Mouse (Mus musculus) lung, embryonic 14.5 days (tissue): ENCODE measurements at regions not wholly inside any gene's neighbourhood (a gene's known extent, or its start where the extent isn't known, plus 50 kb on each side); places are given as distances from the start of the nearest gene placed in this dataset.

Experiments used
- ATAC-seq: fragments of 200-750 bp; cut with Nextera tagmentation; 2 replicates; pipeline ENCODE4 v1.8.0; 2017; ENCODE audit warnings: mild to moderate bottlenecking, moderate TSS enrichment, moderate library complexity; ENCODE audit not compliant: insufficient read depth
- DNase-seq: peaks from one replicate; pipeline ENCODE4 v3.0.0-alpha.2; 2015
- H3K27ac ChIP-seq: fragments of 300-500 bp; sonication (generic); 2 replicates; pipeline ENCODE4 v1.5.1; 2014; ENCODE audit warnings: low read depth, mild to moderate bottlenecking, moderate library complexity
- H3K27me3 ChIP-seq: fragments of 300-500 bp; sonication (generic); 2 replicates; pipeline ENCODE4 v1.6.1; 2014; ENCODE audit warnings: low read length, control low read depth; ENCODE audit not compliant: insufficient read depth
- H3K36me3 ChIP-seq: fragments of 300-500 bp; sonication (generic); 2 replicates; pipeline ENCODE4 v1.6.1; 2014; ENCODE audit warnings: control low read depth; ENCODE audit not compliant: insufficient read depth
- H3K4me1 ChIP-seq: fragments of 300-500 bp; sonication (generic); 2 replicates; pipeline ENCODE4 v1.6.1; 2014; ENCODE audit warnings: antibody characterized with exemption, control low read depth; ENCODE audit not compliant: insufficient read depth
- H3K4me2 ChIP-seq: fragments of 300-500 bp; sonication (generic); 2 replicates; pipeline ENCODE4 v1.6.1; 2014; ENCODE audit warnings: mild to moderate bottlenecking
- H3K4me3 ChIP-seq: fragments of 300-500 bp; sonication (generic); 2 replicates; pipeline ENCODE4 v1.5.1; 2014; ENCODE audit warnings: low read depth, low read length
- H3K9ac ChIP-seq: fragments of 300-500 bp; sonication (generic); 2 replicates; pipeline ENCODE4 v1.6.1; 2014
- H3K9me3 ChIP-seq: fragments of 300-500 bp; sonication (generic); 2 replicates; pipeline ENCODE4 v1.6.1; 2016; ENCODE audit warnings: low read depth, low read length, control low read depth
- CTCF ChIP-seq: IDR thresholded peaks from 2 replicates; pipeline ENCODE4 v1.5.1; 2016; ENCODE audit warnings: antibody characterized with exemption, low read depth
- WGBS: fragments of 180-500 bp; shearing (Covaris S2); extraction: QIAGEN DNeasy Blood & Tissue Kit; methylation state at CpG from one replicate; pipeline ENCODE4 v1.1.7; 2014; 5-methylcytosine and 5-hydroxymethylcytosine counted together

- Histone ChIP-seq H3K4me3 (no peak overlapping the region), H3K27ac (no peak overlapping the region), H3K27me3 (peaks cover 47% of the 10 kb centered on the region), H3K4me2 (peak overlapping the region; percentile 25; the same call in 1 of the 2 replicates), H3K9ac (no peak overlapping the region), H3K36me3 (no peaks in the 10 kb centered on the region), H3K9me3 (no peaks in the 10 kb centered on the region), H3K4me1 (no peaks in the 10 kb centered on the region)
- no peak for TF ChIP-seq CTCF
- WGBS = 1% methylated on average over 38 of the region's 38 CpGs
- ATAC-seq (no peak), DNase-seq (no peak)
Measured at GRCm38 (mm10) chr13:54874291-54875200, 74.7 kb upstream of the Unc5a start.

- Histone ChIP-seq H3K4me2 (no peak overlapping the region), H3K27ac (no peak overlapping the region), H3K36me3 (no peaks in the 10 kb centered on the region), H3K9ac (no peak overlapping the region), H3K4me3 (no peak overlapping the region), H3K27me3 (peaks cover 45% of the 10 kb centered on the region), H3K4me1 (no peaks in the 10 kb centered on the region), H3K9me3 (no peaks in the 10 kb centered on the region)
- no peak for ATAC-seq
- DNase-seq = peak; percentile 87
- no peak for TF ChIP-seq CTCF
- WGBS = 32% methylated on average over 8 of the region's 8 CpGs
Measured at GRCm38 (mm10) chr13:54876556-54876955, 72.7 kb upstream of the Unc5a start.

- Histone ChIP-seq H3K9ac (no peak overlapping the region), H3K36me3 (no peaks in the 10 kb centered on the region), H3K4me1 (no peaks in the 10 kb centered on the region), H3K9me3 (no peaks in the 10 kb centered on the region), H3K4me2 (no peak overlapping the region), H3K27me3 (peaks cover 34% of the 10 kb centered on the region), H3K4me3 (no peak overlapping the region), H3K27ac (no peak overlapping the region)
- DNase-seq (no peak), ATAC-seq (no peak)
- 75% methylated on average over 8 of the region's 8 CpGs for WGBS
- TF ChIP-seq CTCF = no peak
Measured at GRCm38 (mm10) chr13:54877656-54878055, 71.6 kb upstream of the Unc5a start.

- H3K4me3 ChIP-seq = no peak overlapping the region
- H3K9ac ChIP-seq = no peak overlapping the region
- ATAC-seq (no peak), DNase-seq (no peak)
- H3K27me3 ChIP-seq = peaks cover 19% of the 10 kb centered on the region
- 67% methylated on average over 5 of the region's 5 CpGs for WGBS
- TF ChIP-seq CTCF = no peak
- H3K4me1 ChIP-seq = no peaks in the 10 kb centered on the region
- H3K4me2 ChIP-seq = no peak overlapping the region
- no peaks in the 10 kb centered on the region for H3K36me3 ChIP-seq
- no peaks in the 10 kb centered on the region for H3K9me3 ChIP-seq
- H3K27ac ChIP-seq = no peak overlapping the region
Measured at GRCm38 (mm10) chr13:54879325-54879724, 69.9 kb upstream of the Unc5a start.

- no peaks in the 10 kb centered on the region for H3K4me1 ChIP-seq
- H3K4me2 ChIP-seq = no peak overlapping the region
- H3K9me3 ChIP-seq = no peaks in the 10 kb centered on the region
- no peak overlapping the region for H3K9ac ChIP-seq
- H3K27me3 ChIP-seq = peaks cover 10% of the 10 kb centered on the region
- H3K36me3 ChIP-seq = no peaks in the 10 kb centered on the region
- no peak overlapping the region for H3K27ac ChIP-seq
- no peak overlapping the region for H3K4me3 ChIP-seq
- WGBS = 30% methylated on average over 2 of the region's 2 CpGs
- DNase-seq (no peak), ATAC-seq (no peak)
- TF ChIP-seq CTCF = no peak
Measured at GRCm38 (mm10) chr13:54880204-54880603, 69.0 kb upstream of the Unc5a start.

GRCm38 (mm10) chr13:54882781-54883180 is 66.4 kb upstream of the Unc5a start:
- Histone ChIP-seq H3K9ac (no peak overlapping the region), H3K27me3 (no peaks in the 10 kb centered on the region), H3K36me3 (no peaks in the 10 kb centered on the region), H3K4me1 (no peaks in the 10 kb centered on the region), H3K27ac (no peak overlapping the region), H3K4me3 (no peak overlapping the region), H3K4me2 (no peak overlapping the region), H3K9me3 (no peaks in the 10 kb centered on the region)
- DNase-seq = no peak
- no peak for ATAC-seq
- 44% methylated on average over 9 of the region's 9 CpGs for WGBS
- TF ChIP-seq CTCF = no peak

GRCm38 (mm10) chr13:54883748-54884708 is 65.2 kb upstream of the Unc5a start:
- no peak overlapping the region for H3K4me3 ChIP-seq
- no peaks in the 10 kb centered on the region for H3K27me3 ChIP-seq
- 51% methylated on average over 17 of the region's 17 CpGs for WGBS
- H3K9ac ChIP-seq = no peak overlapping the region
- H3K36me3 ChIP-seq = no peaks in the 10 kb centered on the region
- ATAC-seq (no peak), DNase-seq (no peak)
- no peaks in the 10 kb centered on the region for H3K9me3 ChIP-seq
- no peaks in the 10 kb centered on the region for H3K4me1 ChIP-seq
- H3K27ac ChIP-seq = no peak overlapping the region
- H3K4me2 ChIP-seq = no peak overlapping the region
- TF ChIP-seq CTCF = no peak
